Mouse (Mus musculus) C2C12 (cell line): ENCODE measurements at regions not wholly inside any gene's neighbourhood (a gene's known extent, or its start where the extent isn't known, plus 50 kb on each side); places are given as distances from the start of the nearest gene placed in this dataset.

Source experiments
- H3K27me3 ChIP-seq: one replicate; pipeline ENCODE4 v1.6.1; 2011; ENCODE audit not compliant: control insufficient read depth, insufficient read depth, insufficient read length
- H3K36me3 ChIP-seq: one replicate; pipeline ENCODE4 v1.6.1; 2011; ENCODE audit not compliant: control insufficient read depth, insufficient read depth
- H3K4me3 ChIP-seq: one replicate; pipeline ENCODE4 v1.5.1; 2011; ENCODE audit warnings: mild to moderate bottlenecking, control low read depth; ENCODE audit not compliant: poor library complexity, insufficient read depth, severe bottlenecking
- H3K79me2 ChIP-seq: one replicate; pipeline ENCODE4 v1.6.1; 2011; ENCODE audit not compliant: control insufficient read depth, insufficient read depth
- H3K79me3 ChIP-seq: one replicate; pipeline ENCODE4 v1.6.1; 2011; ENCODE audit warnings: low read depth, control low read depth
- H3ac ChIP-seq: one replicate; pipeline ENCODE3; 2011; ENCODE audit warnings: low read depth; ENCODE audit not compliant: control insufficient read depth, insufficient read length
- CEBPB ChIP-seq: IDR thresholded peaks from one replicate; pipeline ENCODE4 v1.6.1; 2011; ENCODE audit warnings: low read depth, mild to moderate bottlenecking, control low read depth, moderate library complexity
- CTCF ChIP-seq: IDR thresholded peaks from one replicate; pipeline ENCODE4 v1.5.1; 2011; ENCODE audit not compliant: control insufficient read depth, insufficient read depth, insufficient read length
- FOSL1 ChIP-seq: IDR thresholded peaks from one replicate; pipeline ENCODE4 v1.8.0; 2011; ENCODE audit warnings: mild to moderate bottlenecking, low read length; ENCODE audit not compliant: poor library complexity, insufficient read depth, severe bottlenecking
- MAX ChIP-seq: IDR thresholded peaks from one replicate; pipeline ENCODE4 v1.6.1; 2011; ENCODE audit warnings: mild to moderate bottlenecking, control low read depth
- MYOD1 ChIP-seq: IDR thresholded peaks from one replicate; pipeline ENCODE4 v1.6.1; 2011; ENCODE audit warnings: low read depth; ENCODE audit not compliant: control insufficient read depth, insufficient read length
- MYOG ChIP-seq: IDR thresholded peaks from one replicate; pipeline ENCODE4 v1.6.1; 2011; ENCODE audit not compliant: control insufficient read depth, insufficient read length; ENCODE audit errors: extremely low read depth
- USF1 ChIP-seq: IDR thresholded peaks from one replicate; pipeline ENCODE4 v1.6.1; 2011; ENCODE audit warnings: low read depth, mild to moderate bottlenecking, control low read depth, moderate library complexity

GRCm38 (mm10) chr1:95762244-95762643 lies 94.9 kb upstream of the St8sia4 start:
- H3ac ChIP-seq = no peak overlapping the region
- no peaks in the 10 kb centered on the region for H3K27me3 ChIP-seq
- H3K4me3 ChIP-seq = no peak overlapping the region
- H3K79me2 ChIP-seq = no peaks in the 10 kb centered on the region
- H3K36me3 ChIP-seq = no peaks in the 10 kb centered on the region
- H3K79me3 ChIP-seq = no peaks in the 10 kb centered on the region
- TF ChIP-seq CTCF (peak; percentile 20), MYOG (no peak)

- no peak for TF ChIP-seq CEBPB
- TF ChIP-seq USF1 = no peak
- TF ChIP-seq FOSL1 = no peak
- no peak for TF ChIP-seq MYOD1
- TF ChIP-seq MYOG = no peak
- no peak for TF ChIP-seq CTCF
- no peak for TF ChIP-seq MAX
- Histone ChIP-seq H3K79me3 (no peaks in the 10 kb centered on the region), H3K4me3 (no peak overlapping the region), H3K36me3 (no peaks in the 10 kb centered on the region), H3K27me3 (no peaks in the 10 kb centered on the region), H3ac (no peak overlapping the region), H3K79me2 (no peaks in the 10 kb centered on the region)
Measured at GRCm38 (mm10) chr1:95754071-95754915, 86.9 kb upstream of the St8sia4 start.

- no peaks in the 10 kb centered on the region for H3K79me2 ChIP-seq
- H3K36me3 ChIP-seq = no peaks in the 10 kb centered on the region
- H3ac ChIP-seq = no peak overlapping the region
- TF ChIP-seq USF1 (no peak), CEBPB (no peak), MYOD1 (no peak), MAX (no peak), FOSL1 (no peak), CTCF (no peak), MYOG (no peak)
- no peaks in the 10 kb centered on the region for H3K27me3 ChIP-seq
- no peaks in the 10 kb centered on the region for H3K79me3 ChIP-seq
- no peak overlapping the region for H3K4me3 ChIP-seq
Measured at GRCm38 (mm10) chr1:95753517-95753916, 86.1 kb upstream of the St8sia4 start.

GRCm38 (mm10) chr1:95748940-95749339 lies 81.6 kb upstream of the St8sia4 start:
- H3K27me3 ChIP-seq = no peaks in the 10 kb centered on the region
- H3ac ChIP-seq = no peak overlapping the region
- H3K4me3 ChIP-seq = no peak overlapping the region
- no peaks in the 10 kb centered on the region for H3K79me2 ChIP-seq
- H3K79me3 ChIP-seq = no peaks in the 10 kb centered on the region
- H3K36me3 ChIP-seq = no peaks in the 10 kb centered on the region
- TF ChIP-seq CTCF (no peak), MYOD1 (no peak), USF1 (no peak)

- H3K27me3 ChIP-seq = no peaks in the 10 kb centered on the region
- H3ac ChIP-seq = no peak overlapping the region
- no peak overlapping the region for H3K4me3 ChIP-seq
- no peaks in the 10 kb centered on the region for H3K36me3 ChIP-seq
- H3K79me2 ChIP-seq = no peaks in the 10 kb centered on the region
- no peaks in the 10 kb centered on the region for H3K79me3 ChIP-seq
- TF ChIP-seq CTCF = no peak
- no peak for TF ChIP-seq MYOG
- no peak for TF ChIP-seq FOSL1
- TF ChIP-seq MYOD1 = no peak
Measured at GRCm38 (mm10) chr1:95747287-95747686, 79.9 kb upstream of the St8sia4 start.

GRCm38 (mm10) chr1:95744446-95744845 lies 77.1 kb upstream of the St8sia4 start:
- no peak overlapping the region for H3ac ChIP-seq
- no peaks in the 10 kb centered on the region for H3K79me3 ChIP-seq
- no peaks in the 10 kb centered on the region for H3K36me3 ChIP-seq
- H3K4me3 ChIP-seq = no peak overlapping the region
- no peak for TF ChIP-seq CTCF
- TF ChIP-seq FOSL1 = no peak
- TF ChIP-seq MYOG = no peak
- H3K27me3 ChIP-seq = no peaks in the 10 kb centered on the region
- no peaks in the 10 kb centered on the region for H3K79me2 ChIP-seq
